35 mouse cellular contexts compared by ENCODE assay signal in the genomic region with DNA sequence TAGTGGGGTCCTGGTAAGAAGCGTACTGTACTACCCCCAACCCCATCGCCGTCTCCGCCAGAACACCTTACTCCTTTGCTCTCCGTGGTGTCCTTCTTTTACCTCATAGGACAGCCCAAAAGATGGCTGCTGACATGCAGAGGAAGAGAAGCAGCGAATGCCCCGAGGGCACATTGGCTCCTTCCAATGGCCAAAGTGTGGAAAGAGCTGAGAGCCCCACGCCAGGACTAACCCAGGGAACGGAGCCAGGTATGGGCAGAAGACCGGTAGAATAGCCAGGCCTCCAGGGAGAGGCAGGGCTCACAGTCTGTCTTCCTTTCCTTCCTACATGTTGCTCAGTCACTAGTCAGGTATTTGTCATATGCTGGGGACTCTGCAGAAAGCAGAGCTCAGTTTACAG. TPM values are rescaled to one million over a fixed set of nuclear protein-coding genes. Genes with fewer than 3 reads are reported as not detected.
DNase-seq lines count a peak whose midpoint lies in the region; ATAC-seq and TF ChIP-seq lines count a peak whose summit lies in the region.
"Had no signal": no experiment of that assay in that cellular context is flagged by ENCODE, and none has a peak within 500 bp of the region (broad histone marks: within the 10 kb centered on the region; RNA-seq: fewer than 3 reads in every experiment).

No protein-coding gene starts in this region.

- no peaks in the 10 kb centered on the region for H3K27me3 ChIP-seq in liver, adult 2 months (ENCODE audit: control insufficient read depth, insufficient read depth, low read length)
- H3K27me3 ChIP-seq in liver, embryonic 12.5 days (replicated peaks): peaks cover 27% of the 10 kb centered on the region

- H3K4me1 ChIP-seq in liver, adult 2 months (ENCODE audit: control insufficient read depth, insufficient read depth, low read length): no peaks in the 10 kb centered on the region
- H3K4me1 ChIP-seq in liver, embryonic 12.5 days: peaks cover 12% of the 10 kb centered on the region

- H3K9me3 ChIP-seq in liver, embryonic 12.5 days (replicated peaks): no peaks in the 10 kb centered on the region
- H3K9me3 ChIP-seq: embryonic facial prominence, embryonic 10.5 days; embryonic facial prominence, embryonic 13.5 days; forebrain, embryonic 10.5 days; forebrain, embryonic 13.5 days; heart, embryonic 12.5 days; heart, embryonic 15.5 days; hindbrain, embryonic 10.5 days; hindbrain, embryonic 13.5 days; intestine, embryonic 15.5 days had no signal

- H3K79me2 ChIP-seq in liver, adult 2 months (ENCODE audit: control insufficient read depth, insufficient read depth, low read length): no peaks in the 10 kb centered on the region

- peak; percentile 56 for DNase-seq in adrenal gland, postnatal 14 days
- no peak for DNase-seq in adrenal gland, postnatal 4 days (ENCODE audit: low spot score in 2 of 2)
- DNase-seq in cerebellum, postnatal 25 days: peak; percentile 54 to 74
- DNase-seq in liver, adult 2 months (ENCODE audit: extremely low read depth, low read depth, low spot score): peak; percentile 31
- DNase-seq: adrenal gland, postnatal 25 days; B cell, adult 2 months; cerebellum, adult 11 months; cerebellum, adult 9-11 months; embryo, embryonic 11 days; gastrocnemius, postnatal 10 days; gastrocnemius, postnatal 36 days; heart, postnatal 10 days; heart, postnatal 36 days; kidney, adult 11 months; kidney, adult 8-10 months had no signal

- no peak overlapping the region for H3K4me2 ChIP-seq in liver, embryonic 12.5 days
- H3K4me2 ChIP-seq: embryonic facial prominence, embryonic 13.5 days; forebrain, embryonic 13.5 days; heart, embryonic 12.5 days; heart, embryonic 15.5 days; hindbrain, embryonic 13.5 days; intestine, embryonic 15.5 days had no signal

- WGBS in liver, adult 2 months: 67% methylated on average over 10 of the region's 10 CpGs
- WGBS in liver, embryonic 12.5 days (ENCODE audit: insufficient replicate concordance): 83% methylated on average over 10 of the region's 10 CpGs

- H3K4me3 ChIP-seq in liver, adult 2 months (ENCODE audit: insufficient read depth, low read depth, low read length): no peak overlapping the region
- no peak overlapping the region for H3K4me3 ChIP-seq in liver, embryonic 12.5 days
- H3K4me3 ChIP-seq: embryonic facial prominence, embryonic 10.5 days; embryonic facial prominence, embryonic 13.5 days; erythroblast, embryonic 14.5 days; forebrain, embryonic 10.5 days; forebrain, embryonic 13.5 days; heart, embryonic 12.5 days; heart, embryonic 15.5 days; hindbrain, embryonic 10.5 days; hindbrain, embryonic 13.5 days; intestine, embryonic 15.5 days had no signal

- H3K27ac ChIP-seq in liver, adult 2 months (replicated peaks; ENCODE audit: insufficient read depth, low read depth, low read length): no peak overlapping the region
- no peak overlapping the region for H3K27ac ChIP-seq in liver, embryonic 12.5 days
- H3K27ac ChIP-seq: embryonic facial prominence, embryonic 10.5 days; embryonic facial prominence, embryonic 13.5 days; forebrain, embryonic 10.5 days; forebrain, embryonic 13.5 days; heart, embryonic 15.5 days; hindbrain, embryonic 10.5 days; hindbrain, embryonic 13.5 days; intestine, embryonic 15.5 days had no signal

- TF ChIP-seq CTCF in liver, adult 2 months (IDR thresholded peaks at IDR 0.05; ENCODE audit: low read depth, low read length): no peak

- no peak for ATAC-seq in cerebellum, adult (ENCODE audit: insufficient number of reproducible peaks, low FRiP score, low TSS enrichment)
- ATAC-seq in liver, embryonic 12.5 days: no peak
- no peak for ATAC-seq in CD4-positive, CD25-positive, alpha-beta regulatory T cell, adult 4 months
- ATAC-seq: forebrain, embryonic 13.5 days; forebrain, embryonic 16.5 days; hindbrain, embryonic 16.5 days; intestine, embryonic 15.5 days had no signal

- H3K9ac ChIP-seq in liver, adult 2 months (ENCODE audit: low read depth, low read length): no peak overlapping the region
- H3K9ac ChIP-seq in liver, embryonic 12.5 days: no peak overlapping the region
- H3K9ac ChIP-seq: embryonic facial prominence, embryonic 13.5 days; forebrain, embryonic 13.5 days; heart, embryonic 12.5 days; heart, embryonic 15.5 days; hindbrain, embryonic 13.5 days; intestine, embryonic 15.5 days had no signal

- TF ChIP-seq POLR2A in liver, adult 2 months (IDR thresholded peaks at IDR 0.05; ENCODE audit: extremely low read depth, insufficient read depth, low read length): no peak

- H3K36me3 ChIP-seq in liver, adult 2 months (ENCODE audit: control insufficient read depth, insufficient read depth, low read length): peaks cover 11% of the 10 kb centered on the region; the same call in 1 of the 2 replicates
- 0 out of 2 replicates have a peak, but pooled peaks cover 3% of the 10 kb centered on the region for H3K36me3 ChIP-seq in liver, embryonic 12.5 days

RNA-seq across cellular contexts. Expression of a gene that starts 8.1 kb away (rescaled TPM):
- total RNA-seq in adrenal gland, postnatal 14 days (2021): 5.0 and 8.7 TPM in 2 replicates
- 10 to 100 TPM; 10.8 to 15.7 TPM for total RNA-seq in adrenal gland, postnatal 4 days (2021)
- total RNA-seq in liver, adult 2 months (2014; rRNA removed): 0.18 and 0.27 TPM in 2 replicates
- polyA plus RNA-seq in liver, adult 2 months (2012; rRNA removed): 0.70 and 1.2 TPM in 2 replicates
- polyA plus RNA-seq in liver, embryonic 12.5 days (2016; fragmentation: Nextera tagmentation; extraction: Ambion mirVana): 0.57 and 0.92 TPM in 2 replicates
- polyA plus RNA-seq in CD4-positive, CD25-positive, alpha-beta regulatory T cell, adult 4 months (2017; shearing (Covaris generic)): not detected

RNA-seq across cellular contexts. Expression of a gene that starts 10.6 kb away (rescaled TPM):
- 12.3 and 14.0 TPM in 2 replicates for total RNA-seq in adrenal gland, postnatal 14 days (2021)
- total RNA-seq in adrenal gland, postnatal 4 days (2021): 10 to 100 TPM; 11.8 to 11.9 TPM
- 9.2 and 12.4 TPM in 2 replicates for total RNA-seq in liver, adult 2 months (2014; rRNA removed)
- polyA plus RNA-seq in liver, adult 2 months (2012; rRNA removed): 29.2 and 29.6 TPM in 2 replicates
- polyA plus RNA-seq in liver, embryonic 12.5 days (2016; fragmentation: Nextera tagmentation; extraction: Ambion mirVana): 5.7 and 7.4 TPM in 2 replicates
- 10 to 100 TPM; 12.8 to 15.4 TPM for polyA plus RNA-seq in CD4-positive, CD25-positive, alpha-beta regulatory T cell, adult 4 months (2017; shearing (Covaris generic))

RNA-seq across cellular contexts. Expression of a gene that starts 25.5 kb away (rescaled TPM):
- 49.8 and 61.4 TPM in 2 replicates for total RNA-seq in adrenal gland, postnatal 14 days (2021)
- 10 to 100 TPM; 56.4 to 61.8 TPM for total RNA-seq in adrenal gland, postnatal 4 days (2021)
- total RNA-seq in liver, adult 2 months (2014; rRNA removed): 31.8 and 34.4 TPM in 2 replicates
- 8.3 and 9.9 TPM in 2 replicates for polyA plus RNA-seq in liver, adult 2 months (2012; rRNA removed)
- 45.7 and 49.2 TPM in 2 replicates for polyA plus RNA-seq in liver, embryonic 12.5 days (2016; fragmentation: Nextera tagmentation; extraction: Ambion mirVana)
- 100 to 1,000 TPM in 1 of 2 experiments, 10 to 100 TPM in 1; 98.3 to 137 TPM for polyA plus RNA-seq in CD4-positive, CD25-positive, alpha-beta regulatory T cell, adult 4 months (2017; shearing (Covaris generic))

RNA-seq across cellular contexts. Expression of a gene that starts 29.7 kb away (rescaled TPM):
- total RNA-seq in adrenal gland, postnatal 14 days (2021): not detected in 2 replicates
- total RNA-seq in adrenal gland, postnatal 4 days (2021): not detected
- total RNA-seq in liver, adult 2 months (2014; rRNA removed): not detected in 2 replicates
- not detected in 2 replicates for polyA plus RNA-seq in liver, adult 2 months (2012; rRNA removed)
- not detected in 2 replicates for polyA plus RNA-seq in liver, embryonic 12.5 days (2016; fragmentation: Nextera tagmentation; extraction: Ambion mirVana)
- not detected for polyA plus RNA-seq in CD4-positive, CD25-positive, alpha-beta regulatory T cell, adult 4 months (2017; shearing (Covaris generic))
- total RNA-seq: adrenal gland, postnatal 25 days; gastrocnemius, adult 18-20 months; gastrocnemius, postnatal 10 days; gastrocnemius, postnatal 36 days; granulocyte monocyte progenitor cell, adult 5-6 weeks; heart, adult 8-10 months; heart, postnatal 10 days; heart, postnatal 36 days; MEL had no signal
- polyA plus RNA-seq: cortical plate, adult 2 months; embryonic facial prominence, embryonic 10.5 days; embryonic facial prominence, embryonic 13.5 days; erythroblast, embryonic 14.5 days; forebrain, embryonic 10.5 days; forebrain, embryonic 13.5 days; forebrain, embryonic 16.5 days; heart, embryonic 12.5 days; heart, embryonic 15.5 days; hindbrain, embryonic 10.5 days; hindbrain, embryonic 13.5 days; hindbrain, embryonic 16.5 days; intestine, embryonic 15.5 days had no signal

RNA-seq across cellular contexts. Expression of a gene that starts 36.9 kb away (rescaled TPM):
- total RNA-seq in adrenal gland, postnatal 14 days (2021): 1.3 and 2.3 TPM in 2 replicates
- total RNA-seq in adrenal gland, postnatal 4 days (2021): 1 to 10 TPM; 3.5 to 4.0 TPM
- total RNA-seq in liver, adult 2 months (2014; rRNA removed): 0.07 TPM in 1 of 2 replicates, not detected in the other
- not detected in 2 replicates for polyA plus RNA-seq in liver, adult 2 months (2012; rRNA removed)
- 0.53 and 0.54 TPM in 2 replicates for polyA plus RNA-seq in liver, embryonic 12.5 days (2016; fragmentation: Nextera tagmentation; extraction: Ambion mirVana)
- polyA plus RNA-seq in CD4-positive, CD25-positive, alpha-beta regulatory T cell, adult 4 months (2017; shearing (Covaris generic)): not detected
- total RNA-seq: granulocyte monocyte progenitor cell, adult 5-6 weeks; heart, postnatal 36 days had no signal

Comparison
In these comparisons a context has a peak if more than half of its experiments do, and no peak if none do; other contexts are left out.
1. DNase-seq: peak in adrenal gland, postnatal 14 days (single experiment), cerebellum, postnatal 25 days (2 of 2) and liver, adult 2 months (single experiment); none in adrenal gland, postnatal 4 days (0 of 2).